ENCODE assay signal across 9 mouse cellular contexts in genomic region chr9:40227874-40228789, GRCm38 (mm10). TPM values are rescaled to one million over a fixed set of nuclear protein-coding genes. Genes with fewer than 3 reads are reported as not detected.
DNase-seq lines count a peak whose midpoint lies in the region; ATAC-seq lines count a peak whose summit lies in the region.
"Had no signal": no experiment of that assay in that cellular context is flagged by ENCODE, and none has a peak within 500 bp of the region (broad histone marks: within the 10 kb centered on the region; RNA-seq: fewer than 3 reads in every experiment).

No protein-coding gene starts in this region.

- no peak overlapping the region for H3K9ac ChIP-seq in heart, embryonic 11.5 days (ENCODE audit: low read depth, low read length)
- no peak overlapping the region for H3K9ac ChIP-seq in heart, embryonic 15.5 days
- H3K9ac ChIP-seq in midbrain, embryonic 12.5 days (replicated peaks) = no peak overlapping the region
- H3K9ac ChIP-seq: limb, embryonic 13.5 days had no signal

- no peak overlapping the region for H3K4me2 ChIP-seq in heart, embryonic 11.5 days
- H3K4me2 ChIP-seq in heart, embryonic 15.5 days = no peak overlapping the region
- H3K4me2 ChIP-seq in midbrain, embryonic 12.5 days (replicated peaks) = no peak overlapping the region
- H3K4me2 ChIP-seq: limb, embryonic 13.5 days had no signal

- H3K4me1 ChIP-seq in heart, embryonic 11.5 days (ENCODE audit: control insufficient read depth, insufficient read depth, low read length) = no peaks in the 10 kb centered on the region
- H3K4me1 ChIP-seq in heart, embryonic 15.5 days (replicated peaks) = no peaks in the 10 kb centered on the region
- H3K4me1 ChIP-seq in midbrain, embryonic 12.5 days = peaks cover 4% of the 10 kb centered on the region; the same call in 1 of the 2 replicates
- H3K4me1 ChIP-seq: limb, embryonic 13.5 days had no signal

- no peak overlapping the region for H3K27ac ChIP-seq in heart, embryonic 11.5 days (ENCODE audit: low read depth, low read length)
- no peak overlapping the region for H3K27ac ChIP-seq in heart, embryonic 15.5 days
- H3K27ac ChIP-seq in midbrain, embryonic 12.5 days (replicated peaks) = no peak overlapping the region
- H3K27ac ChIP-seq: limb, embryonic 13.5 days had no signal

- H3K36me3 ChIP-seq in heart, embryonic 11.5 days (ENCODE audit: control insufficient read depth, insufficient read depth, low read length) = no peaks in the 10 kb centered on the region
- H3K36me3 ChIP-seq in heart, embryonic 15.5 days = no peaks in the 10 kb centered on the region
- no peaks in the 10 kb centered on the region for H3K36me3 ChIP-seq in midbrain, embryonic 12.5 days
- H3K36me3 ChIP-seq: limb, embryonic 13.5 days had no signal

- DNase-seq in heart, adult 8-10 months (ENCODE audit: low spot score) = peak; percentile 44
- peak; percentile 73 for DNase-seq in ES-CJ7 (ENCODE audit: low read depth, low spot score)
- DNase-seq in cerebellum, postnatal 10 days = peak; percentile 76 to 78
- peak; percentile 56 to 61 for DNase-seq in kidney, postnatal 4 days
- DNase-seq in telencephalon, adult 2 months (ENCODE audit: low read depth, low spot score) = peak; percentile 76

- no peak overlapping the region for H3K4me3 ChIP-seq in heart, embryonic 11.5 days (ENCODE audit: low read depth, low read length)
- H3K4me3 ChIP-seq in heart, embryonic 15.5 days = no peak overlapping the region
- H3K4me3 ChIP-seq in midbrain, embryonic 12.5 days = no peak overlapping the region
- H3K4me3 ChIP-seq: limb, embryonic 13.5 days had no signal

- ATAC-seq in heart, embryonic 11.5 days (replicated peaks; ENCODE audit: insufficient number of reproducible peaks, low FRiP score, low TSS enrichment) = no peak
- ATAC-seq in heart, embryonic 15.5 days (replicated peaks; ENCODE audit: insufficient number of reproducible peaks, insufficient read depth, low FRiP score, low read depth) = 0 out of 2 replicates have a peak, but pooled peaks have one; percentile 47
- peak; percentile 85 for ATAC-seq in midbrain, embryonic 12.5 days (ENCODE audit: low FRiP score, low read depth)

- no peaks in the 10 kb centered on the region for H3K9me3 ChIP-seq in heart, embryonic 11.5 days (replicated peaks; ENCODE audit: control insufficient read depth, low read length)
- H3K9me3 ChIP-seq in heart, embryonic 15.5 days (replicated peaks) = no peaks in the 10 kb centered on the region
- 0 out of 2 replicates have a peak, but pooled peaks cover 3% of the 10 kb centered on the region for H3K9me3 ChIP-seq in midbrain, embryonic 12.5 days
- H3K9me3 ChIP-seq: limb, embryonic 13.5 days had no signal

- WGBS in heart, embryonic 11.5 days (ENCODE audit: insufficient replicate concordance) = 64% methylated on average over 10 of the region's 10 CpGs
- 66% methylated on average over 10 of the region's 10 CpGs for WGBS in heart, embryonic 15.5 days
- 74% methylated on average over 10 of the region's 10 CpGs for WGBS in midbrain, embryonic 12.5 days

- no peaks in the 10 kb centered on the region for H3K27me3 ChIP-seq in heart, embryonic 11.5 days (ENCODE audit: control insufficient read depth, insufficient read depth, low read length)
- 0 out of 2 replicates have a peak, but pooled peaks cover 4% of the 10 kb centered on the region for H3K27me3 ChIP-seq in heart, embryonic 15.5 days
- H3K27me3 ChIP-seq in midbrain, embryonic 12.5 days = no peaks in the 10 kb centered on the region; the same call in 1 of the 2 replicates
- H3K27me3 ChIP-seq: limb, embryonic 13.5 days had no signal

RNA-seq across cellular contexts. Expression of gene Zfp202, which starts 36.0 kb away (rescaled TPM):
- 1 to 10 TPM; 2.4 to 3.1 (median 2.6) TPM for total RNA-seq in heart, adult 8-10 months (2022)
- polyA plus RNA-seq in heart, embryonic 11.5 days (2014; fragmentation: Nextera tagmentation; extraction: Ambion mirVana) = 4.8 and 5.4 TPM in 2 replicates
- 2.8 and 4.1 TPM in 2 replicates for polyA plus RNA-seq in heart, embryonic 15.5 days (2015; fragmentation: Nextera tagmentation; extraction: Ambion mirVana)
- polyA plus RNA-seq in midbrain, embryonic 12.5 days (2016; fragmentation: Nextera tagmentation; extraction: Ambion mirVana) = 8.4 and 9.1 TPM in 2 replicates

RNA-seq across cellular contexts. Expression of gene Scn3b, which starts 40.9 kb away (rescaled TPM):
- 1 to 10 TPM in 1 of 4 experiments, under 1 TPM in 3; 0.57 to 1.4 (median 0.74) TPM for total RNA-seq in heart, adult 8-10 months (2022)
- polyA plus RNA-seq in heart, embryonic 11.5 days (2014; fragmentation: Nextera tagmentation; extraction: Ambion mirVana) = 0.38 and 0.44 TPM in 2 replicates
- 1.5 and 5.2 TPM in 2 replicates for polyA plus RNA-seq in heart, embryonic 15.5 days (2015; fragmentation: Nextera tagmentation; extraction: Ambion mirVana)
- polyA plus RNA-seq in midbrain, embryonic 12.5 days (2016; fragmentation: Nextera tagmentation; extraction: Ambion mirVana) = 34.4 and 35.1 TPM in 2 replicates

RNA-seq across cellular contexts. Expression of gene Olfr986, which starts 47.4 kb away (rescaled TPM):
- total RNA-seq in heart, adult 8-10 months (2022) = not detected
- 0.10 TPM in 1 of 2 replicates, not detected in the other for polyA plus RNA-seq in heart, embryonic 11.5 days (2014; fragmentation: Nextera tagmentation; extraction: Ambion mirVana)
- polyA plus RNA-seq in heart, embryonic 15.5 days (2015; fragmentation: Nextera tagmentation; extraction: Ambion mirVana) = not detected in 2 replicates
- not detected in 2 replicates for polyA plus RNA-seq in midbrain, embryonic 12.5 days (2016; fragmentation: Nextera tagmentation; extraction: Ambion mirVana)
